In genomic region chr13:77396374-77396773, GRCm38 (mm10) we compare ENCODE assay signal across 22 mouse cellular contexts.
DNase-seq lines count a peak whose midpoint lies in the region; ATAC-seq and TF ChIP-seq lines count a peak whose summit lies in the region.
"Had no signal": no experiment of that assay in that cellular context is flagged by ENCODE, and none has a peak within 500 bp of the region (broad histone marks: within the 10 kb centered on the region; RNA-seq: fewer than 3 reads in every experiment).

No protein-coding gene starts in this region.

- no peak for TF ChIP-seq POLR2A in brain, embryonic 14.5 days (IDR thresholded peaks at IDR 0.05; ENCODE audit: borderline replicate concordance, extremely low read depth, insufficient read depth, insufficient read length, poor library complexity, severe bottlenecking)

- H3K9ac ChIP-seq in hindbrain, embryonic 12.5 days, result no peak overlapping the region
- H3K9ac ChIP-seq in forebrain, embryonic 16.5 days (replicated peaks; ENCODE audit: low read depth, low read length), result no peak overlapping the region
- no peak overlapping the region for H3K9ac ChIP-seq in midbrain, embryonic 13.5 days (replicated peaks)
- H3K9ac ChIP-seq: intestine, embryonic 15.5 days; limb, embryonic 15.5 days; liver, embryonic 14.5 days; lung, embryonic 15.5 days; stomach, embryonic 15.5 days had no signal

- no peaks in the 10 kb centered on the region for H3K9me3 ChIP-seq in hindbrain, embryonic 12.5 days (replicated peaks)
- H3K9me3 ChIP-seq in hindbrain, embryonic 10.5 days, result no peaks in the 10 kb centered on the region
- H3K9me3 ChIP-seq in forebrain, embryonic 16.5 days (ENCODE audit: control insufficient read depth, low read length), result no peaks in the 10 kb centered on the region
- no peaks in the 10 kb centered on the region for H3K9me3 ChIP-seq in midbrain, embryonic 13.5 days
- H3K9me3 ChIP-seq: intestine, embryonic 15.5 days; limb, embryonic 15.5 days; lung, embryonic 15.5 days; megakaryocyte, embryonic 14.5 days; stomach, embryonic 15.5 days had no signal

- no peak overlapping the region for H3K4me3 ChIP-seq in hindbrain, embryonic 12.5 days
- H3K4me3 ChIP-seq in hindbrain, embryonic 10.5 days, result no peak overlapping the region
- H3K4me3 ChIP-seq in forebrain, embryonic 16.5 days (replicated peaks; ENCODE audit: low read length), result no peak overlapping the region
- no peak overlapping the region for H3K4me3 ChIP-seq in midbrain, embryonic 13.5 days (replicated peaks)
- H3K4me3 ChIP-seq: intestine, embryonic 15.5 days; limb, embryonic 15.5 days; lung, embryonic 15.5 days; megakaryocyte, embryonic 14.5 days; stomach, embryonic 15.5 days had no signal

- DNase-seq in hindbrain, embryonic 10.5 days (ENCODE audit: low spot score), result no peak
- peak; percentile 53 for DNase-seq in brain, embryonic 14.5 days (ENCODE audit: low read depth)
- DNase-seq in gastrocnemius, postnatal 14 days, result no peak
- DNase-seq in urinary bladder, postnatal 4 days (ENCODE audit: low spot score in 2 of 2), result no peak
- DNase-seq: adrenal gland, postnatal 25 days; cerebellum, adult 11-12 months; kidney, adult 8-10 months; kidney, postnatal 14 days; lung, postnatal 36 days; right cerebral cortex, adult 18-20 months; right cerebral cortex, postnatal 4 days; thymus, postnatal 25 days had no signal

- no peaks in the 10 kb centered on the region for H3K36me3 ChIP-seq in hindbrain, embryonic 12.5 days
- H3K36me3 ChIP-seq in hindbrain, embryonic 10.5 days, result no peaks in the 10 kb centered on the region
- H3K36me3 ChIP-seq in forebrain, embryonic 16.5 days (ENCODE audit: control insufficient read depth, insufficient read depth), result no peaks in the 10 kb centered on the region
- no peaks in the 10 kb centered on the region for H3K36me3 ChIP-seq in midbrain, embryonic 13.5 days
- H3K36me3 ChIP-seq: intestine, embryonic 15.5 days; limb, embryonic 15.5 days; lung, embryonic 15.5 days; stomach, embryonic 15.5 days had no signal

- no peak for TF ChIP-seq CTCF in brain, embryonic 14.5 days (IDR thresholded peaks at IDR 0.05; ENCODE audit: borderline replicate concordance, extremely low read depth, insufficient read depth, insufficient read length)

- H3K4me1 ChIP-seq in hindbrain, embryonic 12.5 days, result 0 out of 2 replicates have a peak, but pooled peaks cover 6% of the 10 kb centered on the region
- peaks cover 18% of the 10 kb centered on the region for H3K4me1 ChIP-seq in hindbrain, embryonic 10.5 days (replicated peaks)
- peaks cover 11% of the 10 kb centered on the region for H3K4me1 ChIP-seq in forebrain, embryonic 16.5 days (replicated peaks; ENCODE audit: control insufficient read depth, insufficient read depth, low read length)
- H3K4me1 ChIP-seq in midbrain, embryonic 13.5 days (replicated peaks), result peaks cover 13% of the 10 kb centered on the region
- H3K4me1 ChIP-seq: intestine, embryonic 15.5 days; limb, embryonic 15.5 days; lung, embryonic 15.5 days; megakaryocyte, embryonic 14.5 days; stomach, embryonic 15.5 days had no signal

- WGBS in hindbrain, embryonic 12.5 days, result 57% methylated on average over 2 of the region's 2 CpGs
- 79% methylated on average over 2 of the region's 2 CpGs for WGBS in hindbrain, embryonic 10.5 days
- WGBS in forebrain, embryonic 16.5 days, result 45% methylated on average over 2 of the region's 2 CpGs
- 48% methylated on average over 2 of the region's 2 CpGs for WGBS in midbrain, embryonic 13.5 days

- no peak overlapping the region for H3K4me2 ChIP-seq in hindbrain, embryonic 12.5 days (replicated peaks)
- H3K4me2 ChIP-seq in forebrain, embryonic 16.5 days (ENCODE audit: low read length), result no peak overlapping the region
- H3K4me2 ChIP-seq in midbrain, embryonic 13.5 days (replicated peaks), result no peak overlapping the region
- H3K4me2 ChIP-seq: intestine, embryonic 15.5 days; limb, embryonic 15.5 days; lung, embryonic 15.5 days; stomach, embryonic 15.5 days had no signal

- intact Hi-C loops in gastrocnemius, postnatal 14 days (cut with DNase I; ENCODE audit: low total_unique reads), result no loop called here

- H3K27me3 ChIP-seq in hindbrain, embryonic 12.5 days, result no peaks in the 10 kb centered on the region
- H3K27me3 ChIP-seq in hindbrain, embryonic 10.5 days (ENCODE audit: insufficient read depth, poor library complexity, severe bottlenecking), result no peaks in the 10 kb centered on the region
- H3K27me3 ChIP-seq in forebrain, embryonic 16.5 days (replicated peaks; ENCODE audit: control insufficient read depth, insufficient read depth, low read length), result no peaks in the 10 kb centered on the region
- H3K27me3 ChIP-seq in midbrain, embryonic 13.5 days, result no peaks in the 10 kb centered on the region
- H3K27me3 ChIP-seq: intestine, embryonic 15.5 days; limb, embryonic 15.5 days; lung, embryonic 15.5 days; megakaryocyte, embryonic 14.5 days; stomach, embryonic 15.5 days had no signal

- H3K27ac ChIP-seq in hindbrain, embryonic 12.5 days, result no peak overlapping the region
- H3K27ac ChIP-seq in hindbrain, embryonic 10.5 days, result no peak overlapping the region
- H3K27ac ChIP-seq in forebrain, embryonic 16.5 days (ENCODE audit: low read length), result peak overlapping the region; percentile 58; the same call in 1 of the 2 replicates
- H3K27ac ChIP-seq in midbrain, embryonic 13.5 days, result peak overlapping the region; percentile 62; the same call in 1 of the 2 replicates
- H3K27ac ChIP-seq: intestine, embryonic 15.5 days; limb, embryonic 15.5 days; liver, embryonic 14.5 days; lung, embryonic 15.5 days; stomach, embryonic 15.5 days had no signal

- ATAC-seq in hindbrain, embryonic 12.5 days (ENCODE audit: low FRiP score), result peak; percentile 57
- peak; percentile 32 for ATAC-seq in forebrain, embryonic 16.5 days
- ATAC-seq in midbrain, embryonic 13.5 days, result peak; percentile 62
- ATAC-seq in frontal cortex, adult (ENCODE audit: low TSS enrichment), result no peak
- ATAC-seq: intestine, embryonic 15.5 days had no signal

Comparison
In these comparisons a context has a peak if more than half of its experiments do, and no peak if none do; other contexts are left out.
1. H3K27ac ChIP-seq: peak in forebrain, embryonic 16.5 days (single experiment) and midbrain, embryonic 13.5 days (single experiment); none in hindbrain, embryonic 12.5 days (single experiment) and hindbrain, embryonic 10.5 days (single experiment).